Mouse (Mus musculus) left cerebral cortex, postnatal 25 days (tissue): ENCODE measurements around the gene Hist1h4a. TPM values are rescaled to one million over a fixed set of nuclear protein-coding genes. Genes with fewer than 3 reads are reported as not detected.
"Not testable (repeated sequence)": the region's sequence is repeated elsewhere in the genome, so short reads cannot be mapped to it uniquely, and the experiment has no call there.

ENCODE experiments used
- DNase-seq, 2 experiments: peaks; one replicate each; pipeline ENCODE4 v3.0.0; 2022; ENCODE audit warnings: low spot score in 2 of 2, mixed read lengths in 1 of 2
- intact Hi-C: fragments of 180-260 bp; cut with DNase I; formaldehyde crosslinking; loops from one replicate; pipeline ENCODE4 v1.15.1; 2025
- microRNA-seq, 2 experiments: library from miRNA; unstranded; fragments of <30 nt; microRNA quantifications; one replicate each; pipeline ENCODE4 v1.2.0; 2022
- total RNA-seq, 2 experiments: library from RNA; stranded (reverse); gene quantifications; 2 replicates each; pipeline ENCODE4 v1.2.3; 2021

Hist1h4a gene
- total RNA-seq, 2 experiments from 2014 or later: 47.0 to 58.8 TPM

GRCm38 (mm10) chr13:23729192-23729525, 31.9 kb downstream of the Hist1h4a start:
- no peak for DNase-seq
- intact Hi-C loops: no loop called here

GRCm38 (mm10) chr13:23728472-23729191, 32.4 kb downstream of the Hist1h4a start:
- intact Hi-C loops: no loop called here
- no peak for DNase-seq

DNA sequence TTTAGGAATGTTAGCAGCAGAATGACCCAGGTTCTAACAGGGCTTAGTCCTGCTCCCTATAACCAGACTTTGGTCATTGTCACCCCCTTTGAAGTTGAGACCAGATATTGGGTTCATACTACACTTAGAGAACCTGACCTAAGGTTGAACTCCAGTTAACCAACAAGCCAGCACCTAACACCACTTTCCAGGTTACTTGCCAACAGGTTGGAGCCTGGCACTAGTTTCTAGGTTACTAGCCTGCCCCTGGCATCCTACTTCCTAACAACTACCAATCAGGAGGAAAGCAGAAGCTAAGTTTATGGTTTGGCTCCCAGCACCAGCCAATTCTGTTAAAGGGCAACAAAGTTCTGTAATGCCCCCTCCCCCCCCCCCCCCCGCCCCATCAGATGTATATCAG, 35.8 kb downstream of the Hist1h4a start:
- intact Hi-C loops: no loop called here
- DNase-seq: no peak

DNA sequence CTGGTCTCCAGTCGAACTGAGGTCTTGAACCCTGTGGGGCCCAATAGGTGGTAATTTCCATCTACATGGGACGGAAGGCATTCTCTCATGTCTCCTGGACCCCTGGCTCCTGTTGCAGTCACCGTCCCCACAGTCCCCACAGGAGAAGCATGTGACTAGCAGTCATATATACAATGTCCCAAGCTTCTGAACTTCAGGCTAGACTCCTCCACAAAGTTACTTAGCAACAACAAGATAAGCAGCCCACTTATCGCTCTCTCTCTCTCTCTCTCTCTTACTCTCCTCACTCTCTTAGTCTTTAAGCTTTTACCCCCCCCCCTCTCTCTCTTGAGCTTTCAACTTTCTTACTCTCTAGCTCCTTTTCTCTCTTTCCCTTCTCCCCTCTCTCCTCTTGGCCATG, 36.8 kb downstream of the Hist1h4a start:
- intact Hi-C loops: no loop called here
- no peak for DNase-seq

DNA sequence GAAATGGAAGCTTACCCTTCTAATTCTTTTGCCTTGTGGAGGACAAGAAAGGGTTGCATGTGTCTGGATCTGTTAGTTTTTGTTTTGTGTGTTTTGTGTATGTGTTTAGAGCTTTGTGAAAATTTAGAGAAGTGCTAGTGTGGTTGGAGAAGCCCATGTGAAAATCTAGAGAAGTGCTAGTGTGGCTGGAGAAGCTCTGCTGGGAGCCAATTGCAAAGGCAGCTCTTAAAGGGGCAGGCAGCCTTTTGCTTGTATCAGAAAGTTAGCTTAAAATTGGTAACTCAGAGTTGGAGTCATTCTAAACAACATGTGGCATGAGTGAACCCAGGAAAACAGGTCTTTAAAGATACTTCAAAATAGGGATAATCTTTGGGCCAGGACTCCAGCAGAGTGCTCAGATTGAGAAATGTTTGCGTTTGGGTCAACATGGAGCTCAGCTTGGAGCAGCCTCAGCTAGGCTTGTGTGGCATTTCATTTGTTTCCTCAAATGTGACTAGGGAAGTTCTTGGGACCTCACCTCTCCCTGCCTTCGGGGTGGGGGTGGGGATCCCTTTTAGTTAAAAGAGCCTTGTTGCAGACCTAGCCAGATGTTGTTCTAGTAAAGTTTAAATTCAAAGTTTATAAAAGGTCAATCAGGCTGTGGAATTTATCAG, 43.3 kb downstream of the Hist1h4a start:
- intact Hi-C loops, DNase-seq: not testable (repeated sequence)

GRCm38 (mm10) chr13:23717176-23717575, 43.9 kb downstream of the Hist1h4a start:
- intact Hi-C loops: no loop called here
- no peak for DNase-seq

GRCm38 (mm10) chr13:23716261-23717042, 44.6 kb downstream of the Hist1h4a start:
- intact Hi-C loops: no loop called here
- no peak for DNase-seq

Small RNA genes within 50 kb of the gene (microRNA-seq; reads per million reads assigned to microRNA genes)
- gene Gm44314 (0 reads per million in 2 experiments), gene Gm44484 (0 reads per million in 2 experiments)

Other genes starting within 250 kb of the Hist1h4a start
- gene Hist1h4h, start 230.2 kb downstream of the Hist1h4a start, total RNA-seq: 100 to 1,000 TPM; 300 to 349 TPM
- gene Hist1h2af, start 227.3 kb downstream of the Hist1h4a start, total RNA-seq: 1 to 10 TPM; 1.6 to 3.9 TPM
- gene Hist1h3g, start 225.8 kb downstream of the Hist1h4a start, total RNA-seq: 1 to 10 TPM; 3.1 to 4.6 TPM
- gene Hist1h2bh, start 217.8 kb downstream of the Hist1h4a start, total RNA-seq: under 1 TPM; 0.57 to 0.87 TPM
- 10 to 100 TPM; 16.0 to 17.8 TPM for gene Hist1h3f, start 217.2 kb downstream of the Hist1h4a start, total RNA-seq
- 100 to 1,000 TPM; 160 to 188 TPM for gene Hist1h4f, start 209.6 kb downstream of the Hist1h4a start, total RNA-seq
- gene Hist1h1d, start 208.0 kb downstream of the Hist1h4a start, total RNA-seq: 1 to 10 TPM; 3.6 to 5.7 TPM
- gene Hist1h3e, start 198.9 kb downstream of the Hist1h4a start, total RNA-seq: 10 to 100 TPM; 41.7 to 46.6 TPM
- gene Hist1h2ae, start 190.0 kb downstream of the Hist1h4a start, total RNA-seq: 1 to 10 TPM; 5.0 to 6.6 TPM
- gene Hist1h2bg, start 189.8 kb downstream of the Hist1h4a start, total RNA-seq: 10 to 100 TPM; 82.4 to 88.3 TPM
- 10 to 100 TPM; 25.7 to 29.4 TPM for gene Hist1h2bf, start 187.0 kb downstream of the Hist1h4a start, total RNA-seq
- gene Hist1h2ad, start 186.8 kb downstream of the Hist1h4a start, total RNA-seq: 1 to 10 TPM; 9.0 to 9.1 TPM
- 10 to 100 TPM in 1 of 2 experiments, 1 to 10 TPM in 1; 7.2 to 10.5 TPM for gene Hist1h3d, start 185.5 kb downstream of the Hist1h4a start, total RNA-seq
- 100 to 1,000 TPM; 121 to 160 TPM for gene Hist1h4d, start 179.6 kb downstream of the Hist1h4a start, total RNA-seq
- gene Hist1h2be, start 140.1 kb downstream of the Hist1h4a start, total RNA-seq: 1 to 10 TPM; 7.4 to 7.7 TPM
- 10 to 100 TPM; 53.2 to 67.9 TPM for gene Hist1h1e, start 138.7 kb downstream of the Hist1h4a start, total RNA-seq
- gene Hist1h2ac, start 77.3 kb downstream of the Hist1h4a start, total RNA-seq: 1 to 10 TPM; 2.1 to 2.4 TPM
- gene Hist1h2bc, start 77.0 kb downstream of the Hist1h4a start, total RNA-seq: 10 to 100 TPM; 32.7 to 35.0 TPM
- not detected for gene Hist1h1t, start 65.4 kb downstream of the Hist1h4a start, total RNA-seq
- 100 to 1,000 TPM in 1 of 2 experiments, 10 to 100 TPM in 1; 94.8 to 129 TPM for gene Hist1h4c, start 62.8 kb downstream of the Hist1h4a start, total RNA-seq
- 1 to 10 TPM; 3.1 to 3.7 TPM for gene Hfe, start 50.4 kb downstream of the Hist1h4a start, total RNA-seq
- 10 to 100 TPM; 51.7 to 71.1 TPM for gene Hist1h1c, start 22.4 kb downstream of the Hist1h4a start, total RNA-seq
- 1 to 10 TPM; 1.9 to 2.6 TPM for gene Hist1h3c, start 15.6 kb downstream of the Hist1h4a start, total RNA-seq
- gene Hist1h2bb, start 14.5 kb downstream of the Hist1h4a start, total RNA-seq: 10 to 100 TPM; 17.5 to 23.2 TPM
- gene Hist1h2ab, start 10.1 kb downstream of the Hist1h4a start, total RNA-seq: 10 to 100 TPM; 27.5 to 31.4 TPM
- 10 to 100 TPM in 1 of 2 experiments, 1 to 10 TPM in 1; 9.3 to 14.5 TPM for gene Hist1h3b, start 9.0 kb downstream of the Hist1h4a start, total RNA-seq
- 10 to 100 TPM; 87.5 to 89.8 TPM for gene Hist1h4b, start 4.2 kb downstream of the Hist1h4a start, total RNA-seq
- 10 to 100 TPM; 35.9 to 40.0 TPM for gene Hist1h3a, start 1.2 kb upstream of the Hist1h4a start, total RNA-seq
- gene Hist1h1a, start 2.4 kb upstream of the Hist1h4a start, total RNA-seq: 10 to 100 TPM; 18.2 to 29.1 TPM
- gene Trim38, start 8.7 kb upstream of the Hist1h4a start, total RNA-seq: not detected
- not detected for gene Slc17a2, start 45.8 kb upstream of the Hist1h4a start, total RNA-seq
- gene Slc17a3, start 78.2 kb upstream of the Hist1h4a start, total RNA-seq: under 1 TPM; 0.11 to 0.16 TPM
- gene Slc17a1, start 106.5 kb upstream of the Hist1h4a start, total RNA-seq: not detected
- gene Slc17a4, start 153.8 kb upstream of the Hist1h4a start, total RNA-seq: not detected
- not detected for gene Hist1h2ba, start 172.9 kb upstream of the Hist1h4a start, total RNA-seq
- not detected for gene Hist1h2aa, start 173.2 kb upstream of the Hist1h4a start, total RNA-seq
- gene Scgn, start 230.0 kb upstream of the Hist1h4a start, total RNA-seq: under 1 TPM; 0.41 to 0.55 TPM